Mouse (Mus musculus): Measurements from ENCODE around the gene Fstl3.
"Not testable (repeated sequence)": the region's sequence is repeated elsewhere in the genome, so short reads cannot be mapped to it uniquely, and the experiment has no call there.

The Fstl3 gene

DNA sequence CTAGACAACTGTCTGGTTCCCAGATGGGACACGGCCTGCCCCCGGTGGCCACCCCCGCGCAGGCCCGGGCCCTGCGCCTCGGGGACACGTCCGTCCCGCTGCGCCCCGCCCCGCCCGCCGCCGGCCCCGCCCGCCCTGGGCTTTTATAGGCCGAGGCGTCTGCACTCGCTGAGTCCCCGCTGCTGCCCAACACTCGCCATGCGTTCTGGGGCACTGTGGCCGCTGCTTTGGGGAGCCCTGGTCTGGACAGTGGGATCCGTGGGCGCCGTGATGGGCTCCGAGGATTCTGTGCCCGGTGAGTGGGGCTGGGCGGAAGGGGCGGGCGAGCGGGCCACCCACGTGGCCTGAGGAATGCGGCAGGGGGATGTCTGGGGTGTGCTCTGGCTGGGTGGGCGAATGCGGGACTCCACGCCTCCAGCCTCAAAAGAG, at the start of gene Fstl3:
Gene Fstl3 (plus strand): TSS at position 170 of the 429 bp plus-strand sequence.
- peak; percentile 28 for DNase-seq (ENCODE audit: low spot score)

DNA sequence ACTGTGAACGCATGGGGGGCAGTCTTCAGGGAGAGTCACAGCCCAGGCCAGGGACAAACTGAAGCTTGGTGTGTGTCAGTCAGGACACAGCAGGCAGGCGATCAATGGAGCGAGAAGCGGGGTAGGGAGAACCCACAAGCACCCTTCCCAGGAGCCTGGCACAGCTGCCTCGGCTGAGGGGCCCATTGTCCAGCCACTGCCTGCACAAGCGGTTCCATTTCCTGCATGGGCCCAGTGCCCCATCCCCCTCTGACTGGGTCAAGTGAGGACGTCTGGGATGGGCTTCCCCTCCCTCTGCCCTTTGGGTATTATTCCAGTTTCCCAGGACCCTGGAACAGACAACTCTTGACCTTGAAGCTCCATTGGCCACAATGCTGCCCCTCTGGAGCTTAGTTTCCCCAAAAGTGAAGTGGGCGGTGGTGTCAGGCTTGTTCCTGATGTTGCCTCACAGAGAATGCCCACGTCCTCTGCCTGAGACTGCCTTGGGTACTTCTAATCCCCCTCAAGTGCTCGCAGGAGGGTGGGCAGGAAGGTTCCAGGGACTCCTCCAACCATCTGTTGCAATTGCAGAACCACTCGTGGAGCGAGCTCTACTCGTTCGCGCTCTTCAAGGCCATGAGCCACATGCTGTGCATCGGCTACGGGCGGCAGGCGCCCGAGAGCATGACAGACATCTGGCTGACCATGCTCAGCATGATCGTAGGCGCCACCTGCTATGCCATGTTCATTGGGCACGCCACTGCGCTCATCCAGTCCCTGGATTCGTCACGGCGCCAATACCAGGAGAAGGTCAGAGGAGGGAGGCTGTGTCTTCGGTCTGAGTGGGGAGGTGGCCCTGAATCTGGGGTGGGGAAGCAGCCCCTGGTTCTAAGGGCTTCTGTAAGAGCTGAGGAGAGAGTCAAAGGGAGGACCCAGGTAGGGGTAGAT, 48.5 kb upstream of the Fstl3 start:
- DNase-seq (ENCODE audit: low spot score), result no peak

DNA sequence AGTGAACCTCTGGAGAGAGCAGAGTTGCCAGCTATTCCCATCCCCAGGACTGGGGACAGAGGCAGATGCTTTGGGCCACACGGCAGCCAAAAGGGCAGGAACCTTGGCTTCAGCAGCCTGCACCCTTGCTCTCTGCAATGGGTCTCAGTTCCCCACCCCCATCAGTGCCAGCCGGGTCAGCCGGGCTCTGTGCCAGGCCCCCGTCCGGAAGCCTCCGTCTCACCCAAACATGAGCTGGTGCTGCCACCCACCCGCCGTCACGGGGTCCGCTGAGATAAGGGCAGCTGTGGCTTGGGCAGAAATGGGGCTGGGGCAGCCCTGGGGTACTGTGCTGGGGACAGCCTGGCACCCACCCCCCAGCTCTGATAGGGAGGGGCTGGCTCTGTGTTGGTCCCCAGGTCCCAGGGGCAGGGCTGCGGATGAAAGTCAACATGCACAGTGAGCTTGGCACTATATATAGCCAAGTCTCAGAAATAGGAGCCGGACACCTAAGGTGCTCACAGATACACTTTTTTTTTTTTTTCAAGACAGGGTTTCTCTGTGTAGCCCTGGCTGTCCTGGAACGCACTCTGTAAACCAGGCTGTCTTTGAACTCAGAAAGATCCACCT, 47.6 kb upstream of the Fstl3 start:
- DNase-seq (ENCODE audit: low spot score), result no peak

DNA sequence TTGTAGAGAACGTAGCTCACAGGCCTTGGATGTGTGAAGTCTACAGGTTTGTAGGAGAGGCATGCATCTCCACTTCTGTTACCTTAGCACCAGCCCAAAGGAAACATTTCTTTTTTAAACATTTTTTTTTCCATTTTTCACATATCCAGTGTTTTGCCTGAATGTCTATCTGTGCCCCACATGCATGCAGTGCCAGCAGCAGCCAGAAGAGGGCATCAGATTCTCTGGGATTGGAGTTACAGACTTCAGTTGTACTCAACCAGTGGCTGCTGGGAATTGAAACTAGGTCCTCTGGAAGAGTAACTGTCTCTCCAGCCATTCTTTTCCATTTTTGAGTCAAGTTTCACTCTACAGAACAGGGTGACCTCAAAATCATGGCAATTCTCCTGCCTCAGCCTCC, 44.6 kb upstream of the Fstl3 start:
- no peak for DNase-seq (ENCODE audit: low spot score)

DNA sequence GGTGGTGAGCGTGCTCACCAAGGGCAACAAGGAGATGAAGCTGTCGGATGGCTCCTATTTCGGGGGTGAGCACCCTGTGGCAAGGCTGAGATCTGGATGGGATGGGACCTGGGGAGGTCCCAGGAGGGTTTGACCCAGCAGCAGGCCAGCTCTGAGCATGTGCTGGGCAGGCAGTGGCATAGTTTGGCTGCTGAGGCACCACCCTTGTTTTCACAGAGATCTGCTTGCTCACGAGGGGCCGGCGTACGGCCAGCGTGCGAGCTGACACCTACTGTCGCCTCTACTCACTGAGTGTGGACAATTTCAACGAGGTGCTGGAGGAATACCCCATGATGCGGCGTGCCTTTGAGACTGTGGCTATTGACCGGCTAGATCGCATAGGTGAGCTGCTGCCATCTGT, 43.2 kb upstream of the Fstl3 start:
- no peak for DNase-seq (ENCODE audit: low spot score)

DNA sequence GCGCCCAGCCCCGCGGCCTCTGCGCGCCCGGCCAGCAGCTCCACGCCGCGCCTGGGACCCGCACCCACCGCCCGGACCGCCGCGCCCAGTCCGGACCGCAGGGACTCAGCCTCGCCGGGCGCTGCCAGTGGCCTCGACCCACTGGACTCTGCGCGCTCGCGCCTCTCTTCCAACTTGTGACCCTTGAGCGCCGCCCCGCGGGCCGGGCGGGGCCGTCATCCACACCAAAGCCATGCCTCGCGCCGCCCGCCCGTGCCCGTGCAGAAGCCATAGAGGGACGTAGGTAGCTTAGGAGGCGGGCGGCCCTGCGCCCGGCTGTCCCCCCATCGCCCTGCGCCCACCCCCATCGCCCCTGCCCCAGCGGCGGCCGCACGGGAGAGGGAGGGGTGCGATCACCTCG, 41.7 kb upstream of the Fstl3 start:
- no peak for DNase-seq (ENCODE audit: low spot score)

DNA sequence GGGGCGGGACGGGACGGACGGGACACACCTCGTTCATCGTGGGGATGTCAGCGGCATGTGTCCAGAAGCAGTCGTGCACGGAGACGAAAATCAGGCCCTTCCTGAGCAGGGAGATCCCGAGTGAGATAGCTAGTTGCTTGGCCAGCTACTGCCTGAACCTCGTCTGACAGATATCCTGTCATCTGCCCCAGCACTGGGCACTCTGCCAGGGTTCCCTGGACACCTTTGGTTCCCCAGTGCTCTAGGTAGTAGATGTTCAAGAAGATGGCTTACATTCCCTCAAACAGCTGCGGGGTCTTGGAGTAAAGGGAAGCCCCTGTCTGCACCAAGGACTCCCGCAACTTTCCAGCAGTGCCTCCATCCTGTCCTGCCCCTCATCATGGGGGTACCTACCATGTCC, 40.4 kb upstream of the Fstl3 start:
- DNase-seq (ENCODE audit: low spot score), result no peak

DNA sequence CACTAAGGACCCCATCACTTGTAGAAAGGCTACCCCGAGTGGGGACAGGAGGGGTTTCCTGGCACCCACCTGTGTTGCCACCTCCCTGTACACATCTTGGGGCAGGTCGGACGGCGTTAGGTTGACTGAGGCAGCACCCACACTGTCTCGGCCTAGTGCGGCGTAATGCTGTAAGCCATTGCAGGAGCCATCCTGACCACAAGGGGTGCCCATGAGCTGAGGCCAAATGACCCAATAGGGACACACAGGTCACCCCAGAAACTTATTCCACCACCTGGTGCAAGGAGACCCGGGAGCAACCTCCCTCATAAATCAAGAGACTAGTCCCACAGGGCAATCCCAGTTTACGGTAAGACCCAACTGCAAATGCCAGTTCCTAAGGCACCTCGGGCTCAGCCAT, 38.8 kb upstream of the Fstl3 start:
- DNase-seq (ENCODE audit: low spot score), result no peak

DNA sequence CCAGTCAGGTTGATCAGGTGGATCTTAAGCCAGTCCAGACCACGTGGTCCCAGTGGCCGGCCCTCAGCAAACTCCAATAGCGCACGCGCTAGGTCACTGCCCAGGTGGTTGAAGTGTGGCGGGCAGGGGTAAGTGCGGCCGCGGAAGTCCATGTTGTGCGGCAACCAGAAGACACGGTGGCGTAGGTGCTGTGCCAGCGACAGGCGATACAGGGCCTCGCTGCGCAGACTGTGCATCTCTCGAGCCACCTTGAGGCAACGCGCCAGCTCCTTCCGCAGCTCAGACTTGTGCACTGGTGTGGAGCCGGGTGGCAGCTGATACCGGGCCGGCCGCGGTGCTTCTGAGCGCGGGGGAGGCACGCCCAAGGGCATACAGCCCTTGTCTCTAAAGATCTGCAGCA, 37.8 kb upstream of the Fstl3 start:
- no peak for DNase-seq (ENCODE audit: low spot score)

DNA sequence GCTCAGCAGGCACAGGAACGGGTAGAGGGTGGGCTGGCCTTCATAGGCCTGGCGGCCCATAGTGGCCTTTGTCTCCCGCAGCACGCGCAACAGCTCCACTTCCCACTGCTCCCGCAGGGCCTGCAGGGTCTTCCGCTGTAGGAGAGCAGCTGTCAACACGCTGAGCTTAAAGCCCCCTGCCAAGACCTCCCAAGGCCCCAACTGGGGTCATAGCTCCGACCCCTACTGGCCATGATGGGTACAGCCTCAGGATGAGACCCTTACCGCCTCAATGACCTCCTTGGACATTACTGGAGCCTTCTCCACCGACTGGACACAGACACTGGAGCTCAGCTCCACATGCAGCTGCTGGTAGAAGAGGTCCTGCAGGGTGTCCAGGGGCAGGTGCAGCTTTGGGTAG, 36.2 kb upstream of the Fstl3 start:
- no peak for DNase-seq (ENCODE audit: low spot score)

DNA sequence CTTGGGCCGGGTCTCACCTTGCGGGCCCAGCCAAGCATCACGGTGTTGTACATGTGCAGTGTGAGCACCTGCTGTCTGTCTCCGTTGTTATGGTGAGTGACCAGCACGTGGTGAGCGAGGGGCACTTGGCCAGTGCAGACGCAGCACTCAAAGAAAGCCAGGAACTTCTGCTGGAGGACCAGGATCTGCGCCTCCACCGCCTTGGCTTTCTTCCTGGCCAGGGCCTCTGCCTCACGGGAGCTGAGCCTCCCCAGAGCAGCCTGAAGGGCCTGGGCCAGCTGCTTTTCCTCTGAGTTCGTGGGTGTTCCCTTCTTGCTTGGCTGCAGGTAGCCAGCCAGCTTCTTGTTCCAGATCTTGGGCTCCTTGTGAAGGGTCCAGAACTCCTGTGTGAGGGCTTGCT, 33.9 kb upstream of the Fstl3 start:
- DNase-seq (ENCODE audit: low spot score), result no peak

DNA sequence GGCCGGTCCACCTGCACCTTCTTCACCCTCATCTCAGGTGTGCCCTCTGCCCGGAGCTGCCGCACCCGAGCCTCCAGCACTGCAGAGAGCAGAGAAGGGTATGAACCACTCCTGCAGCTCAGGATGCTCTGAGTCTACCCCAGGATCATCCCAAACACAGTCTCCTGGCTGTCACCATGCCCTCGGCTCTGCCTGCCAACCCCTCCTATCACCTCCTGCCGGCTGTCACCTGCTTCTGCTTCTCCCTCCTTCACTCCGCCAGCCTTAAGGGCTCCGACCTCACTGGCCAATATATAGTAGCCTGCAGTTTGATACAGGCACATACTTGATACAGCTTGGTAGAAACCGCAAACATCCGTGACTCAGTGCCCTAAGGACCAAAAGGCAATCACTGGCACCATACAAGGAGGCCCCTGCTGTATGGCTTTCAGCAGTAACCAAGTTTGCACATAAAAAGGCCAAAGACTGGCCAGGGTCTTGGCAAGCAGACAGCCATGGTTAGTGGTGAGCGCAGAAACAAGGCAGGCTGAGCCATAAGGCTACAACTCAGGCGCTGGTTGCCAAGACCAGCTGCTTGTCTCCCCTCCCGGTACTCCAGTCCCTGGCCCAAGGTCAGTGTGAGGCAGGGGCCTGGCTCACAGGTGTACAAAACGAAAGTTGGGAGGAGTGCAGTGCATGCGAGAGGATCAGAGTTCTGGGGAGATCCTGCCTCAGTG, 33.3 kb upstream of the Fstl3 start:
- no peak for DNase-seq (ENCODE audit: low spot score)

DNA sequence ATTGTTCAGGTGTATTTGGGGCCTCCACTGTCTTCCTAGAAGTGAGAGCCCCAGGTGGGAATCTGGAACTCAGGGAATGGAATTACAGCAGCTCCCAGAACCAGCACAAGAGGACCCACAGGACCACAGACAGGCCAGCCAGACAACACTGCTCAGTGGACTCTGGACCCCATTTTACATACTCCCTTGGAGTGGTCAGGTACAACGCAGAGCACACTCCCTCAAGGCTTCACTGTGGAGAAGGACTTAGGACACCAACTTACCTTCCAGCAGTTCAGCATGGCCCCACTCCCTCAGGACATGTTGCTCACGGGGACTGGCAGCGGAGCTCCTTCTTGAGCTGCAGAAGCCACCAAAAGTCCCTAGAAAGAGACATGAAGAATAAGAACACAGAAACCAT, 31.7 kb upstream of the Fstl3 start:
- DNase-seq (ENCODE audit: low spot score), result no peak

DNA sequence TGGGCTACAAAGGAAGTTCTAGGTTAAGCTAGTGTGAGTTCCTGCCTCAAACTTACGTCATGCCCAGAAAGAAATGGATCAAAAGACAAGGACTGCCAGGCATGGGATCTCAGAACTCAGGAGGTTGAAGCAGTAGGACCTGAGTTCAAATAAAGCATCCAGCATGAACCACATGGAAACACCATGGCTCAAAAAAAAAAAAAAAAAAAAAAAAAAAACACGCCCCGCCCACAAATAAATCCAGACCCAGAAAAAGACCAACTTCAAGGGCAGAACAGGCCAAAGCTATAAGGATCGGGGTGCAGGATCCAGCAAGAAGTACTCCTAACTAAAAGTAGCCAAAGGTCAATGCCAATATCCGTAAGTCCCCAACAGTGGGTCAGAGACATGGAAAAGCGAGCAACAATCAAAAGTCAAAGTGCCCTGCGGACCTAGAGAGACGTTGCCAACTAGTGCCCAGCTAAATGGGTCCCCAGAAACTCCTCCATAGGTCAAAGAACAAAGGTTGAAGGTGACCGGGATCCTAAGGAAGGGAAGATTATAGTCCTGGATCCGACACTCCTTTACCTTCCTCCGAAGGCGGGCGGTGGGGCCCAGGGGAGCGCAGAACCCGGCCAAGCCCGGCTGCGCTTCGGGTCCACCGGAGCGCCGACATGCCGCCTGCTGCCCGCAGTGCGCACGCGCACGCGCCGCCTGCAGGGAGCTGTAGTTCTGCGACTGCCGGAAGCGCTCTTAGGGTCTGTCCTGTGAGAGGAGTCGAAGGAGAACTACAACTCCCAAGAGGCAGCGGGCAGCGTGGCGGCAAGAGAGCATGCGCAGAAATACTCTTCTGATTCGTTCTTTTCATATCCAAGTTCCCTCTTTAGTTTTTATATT, 30.9 kb upstream of the Fstl3 start, which contains the start of gene Polrmt:
Gene Polrmt (minus strand): TSS at position 684 of the 876 bp plus-strand sequence.
- DNase-seq (ENCODE audit: low spot score), result peak; percentile 93

DNA sequence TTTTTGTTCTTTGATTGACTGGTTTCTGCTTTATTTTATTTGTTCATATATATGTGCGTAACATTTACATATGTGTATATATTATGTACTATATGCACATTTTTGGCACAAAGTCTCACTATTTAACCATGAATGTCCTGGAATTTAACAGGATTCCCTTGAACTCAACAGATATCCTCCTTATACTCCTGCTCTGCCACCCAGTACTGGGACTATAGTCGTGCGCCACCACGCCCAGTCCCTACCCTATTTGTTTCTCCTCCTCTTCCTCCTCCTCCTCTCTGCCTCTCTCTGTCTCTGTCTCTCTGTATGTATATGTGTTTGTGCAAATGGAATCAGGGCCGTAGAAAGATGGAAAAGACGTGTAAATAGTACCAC, 30.3 kb upstream of the Fstl3 start:
- no peak for DNase-seq (ENCODE audit: low spot score)

DNA sequence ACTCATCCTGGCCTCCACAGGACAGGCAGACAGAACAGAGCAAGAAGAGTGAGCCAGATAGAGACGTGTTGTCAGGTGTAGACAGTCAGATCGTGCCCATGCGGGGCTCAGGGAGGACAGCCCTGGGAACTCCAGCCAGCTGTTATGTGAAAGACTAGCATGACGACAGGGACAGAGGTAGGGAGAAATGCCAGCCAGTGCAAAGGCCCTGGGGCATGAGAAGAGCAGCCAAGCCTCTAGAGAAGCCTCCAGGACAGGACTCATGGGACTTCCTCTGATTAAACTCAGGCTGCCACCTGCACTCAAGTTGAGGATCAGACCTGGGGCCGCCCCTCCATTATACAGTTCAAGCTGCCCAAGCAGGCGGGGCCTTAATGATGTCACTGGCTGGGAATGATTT, 28.6 kb upstream of the Fstl3 start:
- no peak for DNase-seq (ENCODE audit: low spot score)

DNA sequence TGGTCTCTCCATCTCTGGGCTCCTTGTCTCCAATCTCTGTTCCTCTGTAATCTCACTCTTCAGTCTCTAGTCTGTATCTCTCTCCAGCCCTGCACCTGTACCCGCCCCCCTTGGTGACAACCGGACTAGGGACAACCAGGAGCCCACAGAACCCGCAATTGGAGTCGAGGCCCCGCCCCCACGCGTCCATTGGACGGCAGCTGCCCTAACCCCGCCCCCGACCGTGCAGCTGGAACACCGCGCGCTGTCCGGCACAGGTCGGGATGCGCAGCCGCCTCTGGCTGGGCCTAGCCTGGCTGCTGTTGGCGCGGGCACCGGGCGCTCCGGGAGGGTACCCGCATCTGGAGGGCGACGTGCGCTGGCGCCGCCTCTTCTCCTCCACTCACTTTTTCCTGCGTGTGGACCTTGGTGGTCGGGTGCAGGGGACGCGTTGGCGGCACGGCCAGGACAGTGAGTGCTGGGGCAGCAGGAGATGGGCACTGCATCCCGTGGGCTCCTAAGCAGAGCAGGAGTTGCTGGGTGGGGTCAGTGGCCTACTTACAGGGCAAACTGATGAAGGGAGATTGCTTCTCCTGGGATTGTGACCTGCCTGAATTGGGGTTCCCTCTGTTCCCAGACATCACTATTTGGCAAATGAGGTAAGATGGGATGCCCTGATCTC, 22.1 kb upstream of the Fstl3 start, which contains the start of gene Fgf22:
Gene Fgf22 (plus strand): TSS at position 221 of the 661 bp plus-strand sequence.
- DNase-seq (ENCODE audit: low spot score), result peak; percentile 69

DNA sequence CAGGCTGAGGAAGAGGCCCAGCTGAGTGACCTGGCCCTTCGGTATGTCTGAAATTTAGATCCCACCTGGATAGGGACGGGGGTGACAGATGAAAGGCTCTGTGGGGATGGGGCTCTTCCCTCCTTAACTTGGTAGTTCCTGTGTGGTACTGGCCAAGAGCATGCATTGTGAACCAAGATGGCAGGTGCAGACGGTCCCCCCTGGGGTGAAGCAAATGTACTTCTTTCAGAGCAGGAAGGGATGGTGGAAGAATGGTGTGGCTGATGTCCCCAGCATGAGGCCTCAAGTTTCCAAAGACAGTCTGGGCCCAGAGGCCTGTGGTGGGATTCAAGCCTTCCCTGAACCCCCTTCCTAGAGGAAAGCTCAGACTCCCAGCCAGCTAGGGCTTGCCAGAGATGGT, 21.2 kb upstream of the Fstl3 start:
- DNase-seq (ENCODE audit: low spot score), result no peak

DNA sequence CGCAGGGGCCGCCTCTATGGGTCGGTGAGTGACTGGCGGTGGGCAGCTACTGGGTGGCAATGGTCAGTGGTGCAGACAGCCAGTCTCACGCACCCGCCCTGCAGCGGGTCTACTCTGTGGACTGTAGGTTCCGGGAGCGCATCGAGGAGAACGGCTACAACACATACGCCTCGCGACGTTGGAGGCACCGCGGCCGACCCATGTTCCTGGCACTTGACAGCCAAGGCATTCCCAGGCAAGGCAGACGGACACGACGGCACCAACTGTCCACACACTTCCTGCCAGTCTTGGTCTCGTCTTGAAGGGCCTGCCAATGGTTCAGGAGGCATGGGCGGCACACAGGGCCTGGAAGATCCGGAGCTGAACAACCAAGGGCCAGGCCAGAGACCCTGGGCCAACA, 20.4 kb upstream of the Fstl3 start:
- no peak for DNase-seq (ENCODE audit: low spot score)

DNA sequence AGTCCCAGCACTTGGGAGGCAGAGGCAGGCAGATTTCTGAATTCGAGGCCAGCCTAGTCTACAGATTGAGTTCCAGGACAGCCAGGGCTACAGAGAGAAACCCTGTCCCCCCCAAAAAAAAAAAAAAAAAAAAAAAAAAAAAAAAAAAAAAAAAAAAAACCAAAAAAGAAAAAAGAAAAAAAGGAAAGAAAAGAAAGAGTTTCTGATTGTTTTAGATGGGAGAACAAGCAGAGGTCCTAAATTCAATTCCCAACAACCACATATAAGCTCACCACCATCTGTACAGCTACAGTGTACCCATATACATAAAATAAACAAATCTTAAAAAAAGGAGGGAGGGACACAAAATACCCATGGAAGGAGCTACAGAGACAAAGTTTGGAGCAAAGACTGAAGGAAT, 17.4 kb upstream of the Fstl3 start:
- not testable (repeated sequence) for DNase-seq (ENCODE audit: low spot score)

DNA sequence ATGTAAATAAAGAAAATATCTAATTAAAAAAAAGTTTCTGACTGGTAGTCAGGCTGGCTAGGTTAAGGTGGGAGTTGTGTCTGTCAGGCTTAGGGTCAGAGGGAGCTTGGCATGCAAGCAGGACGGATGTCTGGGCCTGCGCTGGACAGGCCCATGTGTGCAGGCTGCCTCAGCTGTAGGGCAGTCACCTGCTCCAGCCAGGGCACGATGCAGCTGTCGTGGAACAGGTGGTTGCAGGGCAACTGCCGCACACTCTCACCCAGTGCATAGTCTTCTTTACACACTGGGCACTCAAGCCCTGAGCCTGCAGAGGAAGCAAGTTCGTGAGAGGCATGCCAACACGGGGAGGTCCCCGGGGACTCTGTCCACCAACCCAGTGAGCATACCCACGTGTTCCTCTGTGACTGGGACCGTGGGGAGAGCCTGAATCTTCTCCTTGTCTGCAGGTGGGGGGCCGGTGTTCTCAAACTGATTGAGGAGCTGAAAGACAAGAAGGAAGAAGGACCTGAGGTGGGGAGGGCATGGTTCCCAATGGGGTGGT, 16.4 kb upstream of the Fstl3 start:
- no peak for DNase-seq (ENCODE audit: low spot score)
